Mouse (Mus musculus) WW6 (cell line): ENCODE measurements around the gene Wdr11.

Experiments
- DNase-seq: peaks from one replicate; pipeline ENCODE4 v3.0.0-alpha.2; 2013; ENCODE audit warnings: low read depth, low spot score

The Wdr11 gene

DNA sequence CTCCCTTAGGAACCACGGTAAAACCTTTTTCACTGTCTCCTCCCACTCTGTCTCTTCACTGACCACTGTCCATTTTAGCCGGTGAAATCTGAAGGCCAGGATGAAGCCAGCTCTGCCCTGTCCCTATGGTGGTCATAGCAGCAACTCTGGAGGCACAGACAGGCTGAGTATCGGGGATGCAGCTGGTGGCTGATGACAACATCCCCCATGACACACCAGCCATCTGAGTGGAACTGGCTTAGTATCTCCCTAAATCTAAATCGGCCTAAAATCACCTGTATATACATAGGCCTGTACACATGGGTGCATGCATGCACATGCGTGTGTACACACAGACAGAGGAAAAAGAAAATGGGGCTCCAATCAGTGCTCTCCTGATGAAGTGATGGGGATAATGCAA lies 93.7 kb downstream of the Wdr11 start:
- no peak for DNase-seq
